Mouse (Mus musculus) liver, adult 2 months (tissue): ENCODE results near the gene Vcan.

Experiments
- CTCF ChIP-seq: fragments of 200-500 bp; IDR thresholded peaks from 2 replicates; pipeline ENCODE4 v1.5.1; 2011; ENCODE audit warnings: low read depth, low read length, control low read depth
- POLR2A ChIP-seq: fragments of 200-500 bp; IDR thresholded peaks from 2 replicates; pipeline ENCODE4 v1.6.1; 2011; ENCODE audit warnings: low read length, control low read depth; ENCODE audit not compliant: insufficient read depth; ENCODE audit errors: extremely low read depth

GRCm38 (mm10) chr13:89739696-89740242 lies 2.5 kb downstream of the Vcan start:
- TF ChIP-seq CTCF (no peak), POLR2A (no peak)
